Comparison of ENCODE assay signal across 14 mouse cellular contexts in genomic region chr7:125250970-125251585, GRCm38 (mm10).
DNase-seq lines count a peak whose midpoint lies in the region; ATAC-seq and TF ChIP-seq lines count a peak whose summit lies in the region.
"Had no signal": no experiment of that assay in that cellular context is flagged by ENCODE, and none has a peak within 500 bp of the region (broad histone marks: within the 10 kb centered on the region; RNA-seq: fewer than 3 reads in every experiment).

No protein-coding gene starts in this region.

- no peak for ATAC-seq in embryonic facial prominence, embryonic 11.5 days (replicated peaks; ENCODE audit: insufficient number of reproducible peaks, low FRiP score, low TSS enrichment, low read depth)
- ATAC-seq in forebrain, postnatal 0 days = peak; percentile 42

- TF ChIP-seq CTCF in forebrain, postnatal 0 days (IDR thresholded peaks at IDR 0.05; ENCODE audit: low read depth) = no peak
- no peak for TF ChIP-seq CTCF in gastrocnemius, adult 2 months (IDR thresholded peaks at IDR 0.05)

- no peak overlapping the region for H3K4me2 ChIP-seq in embryonic facial prominence, embryonic 11.5 days (ENCODE audit: low read depth, low read length)
- H3K4me2 ChIP-seq in forebrain, postnatal 0 days (ENCODE audit: low read depth) = no peak overlapping the region
- H3K4me2 ChIP-seq: embryonic facial prominence, embryonic 12.5 days; lung, embryonic 15.5 days; midbrain, embryonic 12.5 days had no signal

- H3K9me3 ChIP-seq in embryonic facial prominence, embryonic 11.5 days (replicated peaks; ENCODE audit: control insufficient read depth, low read length) = no peaks in the 10 kb centered on the region
- H3K9me3 ChIP-seq in embryonic facial prominence, embryonic 10.5 days = no peaks in the 10 kb centered on the region
- H3K9me3 ChIP-seq in forebrain, postnatal 0 days (ENCODE audit: low read length) = no peaks in the 10 kb centered on the region
- H3K9me3 ChIP-seq: embryonic facial prominence, embryonic 12.5 days; lung, embryonic 15.5 days; midbrain, embryonic 12.5 days had no signal

- DNase-seq in embryonic facial prominence, embryonic 11.5 days (ENCODE audit: low spot score) = peak; percentile 8
- no peak for DNase-seq in embryonic facial prominence, embryonic 10.5 days (ENCODE audit: low spot score)
- DNase-seq in kidney, postnatal 36 days = peak; percentile 4
- no peak for DNase-seq in kidney, adult 18-20 months
- DNase-seq in brain, adult 2 months (ENCODE audit: low read depth, low spot score) = peak; percentile 16
- DNase-seq in forebrain, postnatal 0 days = peak; percentile 22
- DNase-seq in urinary bladder, adult 2 months (ENCODE audit: low spot score) = no peak
- no peak for DNase-seq in gastrocnemius, adult 2 months
- DNase-seq: heart, adult 2 months; heart, postnatal 14 days; thymus, postnatal 4 days had no signal

- 78% methylated on average over 6 of the region's 6 CpGs for WGBS in embryonic facial prominence, embryonic 11.5 days
- 77% methylated on average over 6 of the region's 6 CpGs for WGBS in embryonic facial prominence, embryonic 10.5 days
- WGBS in forebrain, postnatal 0 days = 32% methylated on average over 6 of the region's 6 CpGs

- H3K4me1 ChIP-seq in embryonic facial prominence, embryonic 11.5 days (ENCODE audit: control insufficient read depth, insufficient read depth, low read length) = no peaks in the 10 kb centered on the region
- H3K4me1 ChIP-seq in embryonic facial prominence, embryonic 10.5 days = peaks cover 15% of the 10 kb centered on the region
- H3K4me1 ChIP-seq in forebrain, postnatal 0 days (ENCODE audit: insufficient read depth) = no peaks in the 10 kb centered on the region
- H3K4me1 ChIP-seq: embryonic facial prominence, embryonic 12.5 days; lung, embryonic 15.5 days had no signal

- no peak overlapping the region for H3K4me3 ChIP-seq in embryonic facial prominence, embryonic 11.5 days (ENCODE audit: low read depth, low read length)
- H3K4me3 ChIP-seq in embryonic facial prominence, embryonic 10.5 days = no peak overlapping the region
- H3K4me3 ChIP-seq in forebrain, postnatal 0 days (ENCODE audit: low read depth, low read length) = no peak overlapping the region
- no peak overlapping the region for H3K4me3 ChIP-seq in gastrocnemius, adult 2 months
- H3K4me3 ChIP-seq: embryonic facial prominence, embryonic 12.5 days; heart, adult 2 months; lung, embryonic 15.5 days; midbrain, embryonic 12.5 days had no signal

- no peaks in the 10 kb centered on the region for H3K27me3 ChIP-seq in embryonic facial prominence, embryonic 11.5 days (ENCODE audit: control insufficient read depth, insufficient read depth, low read length)
- H3K27me3 ChIP-seq in embryonic facial prominence, embryonic 10.5 days (replicated peaks; ENCODE audit: low read depth, poor library complexity, severe bottlenecking) = no peaks in the 10 kb centered on the region
- H3K27me3 ChIP-seq in forebrain, postnatal 0 days (ENCODE audit: insufficient read depth, low read length) = no peaks in the 10 kb centered on the region
- H3K27me3 ChIP-seq: embryonic facial prominence, embryonic 12.5 days; lung, embryonic 15.5 days; midbrain, embryonic 12.5 days had no signal

- H3K27ac ChIP-seq in embryonic facial prominence, embryonic 11.5 days (replicated peaks; ENCODE audit: low read depth, low read length) = no peak overlapping the region
- H3K27ac ChIP-seq in embryonic facial prominence, embryonic 10.5 days (replicated peaks) = no peak overlapping the region
- H3K27ac ChIP-seq in forebrain, postnatal 0 days (ENCODE audit: low read depth, low read length) = no peak overlapping the region
- H3K27ac ChIP-seq in gastrocnemius, adult 2 months = no peak overlapping the region
- H3K27ac ChIP-seq: embryonic facial prominence, embryonic 12.5 days; heart, adult 2 months; lung, embryonic 15.5 days; midbrain, embryonic 12.5 days had no signal

- H3K9ac ChIP-seq in embryonic facial prominence, embryonic 11.5 days (replicated peaks; ENCODE audit: low read length) = no peak overlapping the region
- no peak overlapping the region for H3K9ac ChIP-seq in forebrain, postnatal 0 days
- H3K9ac ChIP-seq: embryonic facial prominence, embryonic 12.5 days; lung, embryonic 15.5 days; midbrain, embryonic 12.5 days had no signal

- intact Hi-C loops in gastrocnemius, adult 2 months (cut with DNase I) = no loop called here

- H3K36me3 ChIP-seq in embryonic facial prominence, embryonic 11.5 days (replicated peaks; ENCODE audit: control insufficient read depth, insufficient read depth, low read depth, low read length) = no peaks in the 10 kb centered on the region
- H3K36me3 ChIP-seq in embryonic facial prominence, embryonic 10.5 days (replicated peaks) = no peaks in the 10 kb centered on the region
- no peaks in the 10 kb centered on the region for H3K36me3 ChIP-seq in forebrain, postnatal 0 days (ENCODE audit: insufficient read depth)
- H3K36me3 ChIP-seq: embryonic facial prominence, embryonic 12.5 days; lung, embryonic 15.5 days; midbrain, embryonic 12.5 days had no signal

Comparison
In these comparisons a context has a peak if more than half of its experiments do, and no peak if none do; other contexts are left out.
1. DNase-seq: peak in embryonic facial prominence, embryonic 11.5 days (single experiment), kidney, postnatal 36 days (2 of 2), brain, adult 2 months (single experiment) and forebrain, postnatal 0 days (single experiment); none in embryonic facial prominence, embryonic 10.5 days (single experiment), kidney, adult 18-20 months (single experiment), urinary bladder, adult 2 months (single experiment) and gastrocnemius, adult 2 months (single experiment).